Mouse (Mus musculus) embryonic facial prominence, embryonic 13.5 days (tissue): ENCODE data around the gene Dync1i1. TPM values are rescaled to one million over a fixed set of nuclear protein-coding genes. Genes with fewer than 3 reads are reported as not detected.

Experiments used
- ATAC-seq: fragments of 200-750 bp; cut with Nextera tagmentation; 2 replicates; pipeline ENCODE4 v1.8.0; 2017; ENCODE audit warnings: low read depth; ENCODE audit not compliant: insufficient number of reproducible peaks, insufficient read depth, low FRiP score, low TSS enrichment
- H3K27ac ChIP-seq: fragments of 300-500 bp; sonication (generic); 2 replicates; pipeline ENCODE4 v1.5.1; 2015; ENCODE audit warnings: moderate library complexity, mild to moderate bottlenecking, inconsistent platforms
- H3K27me3 ChIP-seq: fragments of 300-500 bp; sonication (generic); 2 replicates; pipeline ENCODE4 v1.6.1; 2015; ENCODE audit warnings: mild to moderate bottlenecking, inconsistent platforms
- H3K36me3 ChIP-seq: fragments of 300-500 bp; sonication (generic); 2 replicates; pipeline ENCODE4 v1.6.1; 2015; ENCODE audit warnings: mild to moderate bottlenecking, inconsistent platforms
- H3K4me1 ChIP-seq: fragments of 300-500 bp; sonication (generic); 2 replicates; pipeline ENCODE4 v1.6.1; 2015; ENCODE audit warnings: inconsistent platforms
- H3K4me2 ChIP-seq: fragments of 300-500 bp; sonication (generic); 2 replicates; pipeline ENCODE4 v1.6.1; 2015; ENCODE audit warnings: moderate library complexity, mild to moderate bottlenecking, inconsistent platforms
- H3K4me3 ChIP-seq: fragments of 300-500 bp; sonication (generic); 2 replicates; pipeline ENCODE4 v1.5.1; 2015; ENCODE audit warnings: mild to moderate bottlenecking, inconsistent platforms
- H3K9ac ChIP-seq: fragments of 300-500 bp; sonication (generic); 2 replicates; pipeline ENCODE4 v1.6.1; 2015; ENCODE audit warnings: mild to moderate bottlenecking, inconsistent platforms
- H3K9me3 ChIP-seq: fragments of 300-500 bp; sonication (generic); 2 replicates; pipeline ENCODE4 v1.6.1; 2016; ENCODE audit warnings: inconsistent platforms
- WGBS: fragments of 180-500 bp; shearing (Covaris S2); methylation state at CpG from one replicate; pipeline ENCODE4 v1.1.7; 2015; ENCODE audit warnings: mixed read lengths; 5-methylcytosine and 5-hydroxymethylcytosine counted together
- polyA plus RNA-seq: library from polyadenylated mRNA; unstranded; fragments of >200 nt; fragmentation: Nextera tagmentation; extraction: Ambion mirVana; gene quantifications from 2 replicates; pipeline ENCODE4 v1.2.1, GENCODE M21; 2015

The Dync1i1 gene
- polyA plus RNA-seq, 1 experiment from 2014 or later = 3.8 TPM

GRCm38 (mm10) chr6:5976241-5976640 is 250.8 kb downstream of the Dync1i1 start:
- H3K4me3 ChIP-seq = no peak overlapping the region
- H3K36me3 ChIP-seq = no peaks in the 10 kb centered on the region
- H3K27ac ChIP-seq = no peak overlapping the region
- H3K9ac ChIP-seq = no peak overlapping the region
- no peak for ATAC-seq
- 40% methylated on average over 4 of the region's 4 CpGs for WGBS
- H3K9me3 ChIP-seq = no peaks in the 10 kb centered on the region
- no peaks in the 10 kb centered on the region for H3K27me3 ChIP-seq
- H3K4me1 ChIP-seq = 0 out of 2 replicates have a peak, but pooled peaks cover 5% of the 10 kb centered on the region
- H3K4me2 ChIP-seq = no peak overlapping the region

DNA sequence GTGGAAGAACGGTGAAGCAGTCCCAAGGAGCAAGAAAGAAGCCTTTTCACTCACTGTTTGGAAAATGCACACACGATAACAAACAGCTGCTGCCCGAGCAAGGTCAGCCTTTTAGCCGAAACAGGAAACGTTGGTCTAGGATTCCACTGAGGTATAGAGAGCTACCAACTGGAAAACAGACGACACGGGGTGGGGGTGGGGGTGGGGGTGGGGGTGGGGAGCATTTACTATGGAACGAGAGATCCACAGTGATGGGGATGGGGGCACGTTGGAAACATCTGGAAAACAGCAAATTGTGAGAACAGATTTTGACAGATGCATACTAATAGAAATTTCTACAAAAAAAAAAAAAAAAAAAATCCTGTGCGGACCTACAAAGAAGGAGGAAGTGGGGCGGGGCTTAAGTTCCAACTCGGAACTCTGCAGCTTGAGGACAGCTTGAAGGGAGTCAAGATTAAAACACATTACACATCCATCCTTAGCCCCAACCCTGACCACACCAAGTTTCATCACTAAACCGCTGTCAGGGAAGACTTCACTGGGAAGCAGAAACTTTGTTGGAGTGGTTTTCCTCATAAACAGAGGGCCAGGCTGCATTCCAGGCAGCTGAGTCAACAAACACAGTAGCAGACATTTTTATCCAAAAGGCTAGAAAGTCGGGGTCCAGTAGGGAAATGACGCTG is 251.9 kb downstream of the Dync1i1 start:
- 0 out of 2 replicates have a peak, but pooled peaks cover 5% of the 10 kb centered on the region for H3K4me1 ChIP-seq
- WGBS = 31% methylated on average over 15 of the region's 15 CpGs
- no peak overlapping the region for H3K4me3 ChIP-seq
- H3K27me3 ChIP-seq = no peaks in the 10 kb centered on the region
- no peak overlapping the region for H3K27ac ChIP-seq
- peak overlapping the region; percentile 28; the same call in 1 of the 2 replicates for H3K4me2 ChIP-seq
- no peaks in the 10 kb centered on the region for H3K9me3 ChIP-seq
- no peak overlapping the region for H3K9ac ChIP-seq
- H3K36me3 ChIP-seq = no peaks in the 10 kb centered on the region
- ATAC-seq = peak; percentile 52; the same call in 1 of the 2 replicates

GRCm38 (mm10) chr6:5991243-5991642 is 265.8 kb downstream of the Dync1i1 start:
- Histone ChIP-seq H3K9me3 (no peaks in the 10 kb centered on the region), H3K4me1 (peaks cover 32% of the 10 kb centered on the region), H3K27me3 (peaks cover 16% of the 10 kb centered on the region), H3K4me2 (peak overlapping the region; percentile 34; the same call in 1 of the 2 replicates), H3K36me3 (no peaks in the 10 kb centered on the region), H3K27ac (peak overlapping the region; percentile 83), H3K4me3 (no peak overlapping the region), H3K9ac (0 out of 2 replicates have a peak overlapping the region, but pooled peaks have one; percentile 27)
- 59% methylated on average over 6 of the region's 6 CpGs for WGBS
- no peak for ATAC-seq

GRCm38 (mm10) chr6:5991817-5992755 is 266.6 kb downstream of the Dync1i1 start:
- Histone ChIP-seq H3K27ac (peak overlapping the region; percentile 83), H3K9ac (0 out of 2 replicates have a peak overlapping the region, but pooled peaks have one; percentile 27), H3K36me3 (no peaks in the 10 kb centered on the region), H3K27me3 (peaks cover 20% of the 10 kb centered on the region), H3K4me1 (peaks cover 32% of the 10 kb centered on the region), H3K9me3 (no peaks in the 10 kb centered on the region), H3K4me2 (peak overlapping the region; percentile 34), H3K4me3 (no peak overlapping the region)
- WGBS = 30% methylated on average over 25 of the region's 25 CpGs
- 0 out of 2 replicates have a peak, but pooled peaks have one; percentile 69 for ATAC-seq

DNA sequence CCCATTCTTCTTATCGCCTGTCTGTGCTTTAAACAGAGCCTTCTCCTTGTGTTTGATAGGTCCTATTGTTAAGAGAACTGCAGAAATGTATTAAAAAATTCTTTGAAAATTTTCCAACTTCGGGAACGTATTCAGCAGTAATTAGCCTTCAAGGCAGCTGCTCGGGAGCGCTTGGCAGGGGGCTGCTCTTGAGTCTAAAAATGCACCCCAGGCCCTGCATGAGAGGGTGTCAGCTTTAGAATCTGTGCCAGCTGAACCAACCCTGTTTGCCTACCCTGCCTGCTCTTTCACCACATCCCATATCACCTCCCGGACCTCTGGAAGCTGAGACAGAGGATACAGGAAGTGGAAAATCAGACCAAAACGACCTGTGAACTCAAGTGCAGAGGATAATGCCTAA is 267.6 kb downstream of the Dync1i1 start:
- Histone ChIP-seq H3K36me3 (no peaks in the 10 kb centered on the region), H3K9ac (no peak overlapping the region), H3K9me3 (no peaks in the 10 kb centered on the region), H3K27ac (peak overlapping the region; percentile 62; the same call in 1 of the 2 replicates), H3K4me3 (no peak overlapping the region), H3K4me1 (peaks cover 41% of the 10 kb centered on the region), H3K4me2 (peak overlapping the region; percentile 30; the same call in 1 of the 2 replicates), H3K27me3 (peaks cover 20% of the 10 kb centered on the region)
- WGBS = 24% methylated on average over 7 of the region's 7 CpGs
- no peak for ATAC-seq

DNA sequence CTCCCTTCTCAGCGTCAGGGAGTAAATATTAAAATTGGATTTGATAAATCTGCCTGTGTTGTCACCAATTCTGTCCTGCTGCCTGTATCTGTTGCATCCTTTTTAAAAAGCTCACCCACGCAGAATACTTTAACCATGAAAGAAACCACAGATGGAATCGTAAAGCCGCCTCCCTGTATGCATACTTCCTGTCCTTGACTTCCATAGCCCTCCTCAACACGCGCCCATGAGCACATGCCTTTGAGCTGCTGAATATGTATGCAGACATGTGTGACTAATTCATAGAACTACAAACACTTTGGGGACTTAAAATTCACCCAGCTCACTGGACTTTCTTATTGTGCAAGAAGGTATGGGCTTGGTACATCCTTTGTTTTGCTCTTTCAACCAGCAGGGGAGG is 272.1 kb downstream of the Dync1i1 start:
- Histone ChIP-seq H3K36me3 (no peaks in the 10 kb centered on the region), H3K9me3 (no peaks in the 10 kb centered on the region), H3K4me2 (no peak overlapping the region), H3K9ac (no peak overlapping the region), H3K4me1 (peaks cover 26% of the 10 kb centered on the region), H3K4me3 (no peak overlapping the region), H3K27me3 (peaks cover 24% of the 10 kb centered on the region), H3K27ac (no peak overlapping the region)
- 36% methylated on average over 6 of the region's 6 CpGs for WGBS
- no peak for ATAC-seq

GRCm38 (mm10) chr6:6002061-6002460 is 276.6 kb downstream of the Dync1i1 start:
- no peak overlapping the region for H3K27ac ChIP-seq
- no peak overlapping the region for H3K9ac ChIP-seq
- H3K4me3 ChIP-seq = no peak overlapping the region
- ATAC-seq = no peak
- peaks cover 18% of the 10 kb centered on the region for H3K4me1 ChIP-seq
- H3K4me2 ChIP-seq = no peak overlapping the region
- no peaks in the 10 kb centered on the region for H3K9me3 ChIP-seq
- WGBS = 88% methylated on average over 3 of the region's 3 CpGs
- H3K36me3 ChIP-seq = no peaks in the 10 kb centered on the region
- peaks cover 14% of the 10 kb centered on the region for H3K27me3 ChIP-seq

- no peak overlapping the region for H3K27ac ChIP-seq
- no peak for ATAC-seq
- peak overlapping the region; percentile 87 for H3K4me2 ChIP-seq
Observed at GRCm38 (mm10) chr6:6004756-6005485, 279.5 kb downstream of the Dync1i1 start.

GRCm38 (mm10) chr6:6005762-6006431 is 280.5 kb downstream of the Dync1i1 start:
- Histone ChIP-seq H3K9me3 (no peaks in the 10 kb centered on the region), H3K4me1 (peaks cover 9% of the 10 kb centered on the region), H3K4me2 (peak overlapping the region; percentile 87), H3K27me3 (peaks cover 27% of the 10 kb centered on the region), H3K36me3 (no peaks in the 10 kb centered on the region), H3K4me3 (peak overlapping the region; percentile 52), H3K9ac (peak overlapping the region; percentile 71), H3K27ac (0 out of 2 replicates have a peak overlapping the region, but pooled peaks have one; percentile 22)
- peak; percentile 91 for ATAC-seq
- WGBS = 2% methylated on average over 42 of the region's 42 CpGs

More at GRCm38 (mm10) chr6:6004756-6005485, 279.5 kb downstream of the Dync1i1 start:
- Histone ChIP-seq H3K9me3 (no peaks in the 10 kb centered on the region), H3K9ac (no peak overlapping the region), H3K36me3 (no peaks in the 10 kb centered on the region), H3K4me1 (peaks cover 9% of the 10 kb centered on the region), H3K27me3 (peaks cover 20% of the 10 kb centered on the region), H3K4me3 (no peak overlapping the region)
- 56% methylated on average over 12 of the region's 12 CpGs for WGBS

DNA sequence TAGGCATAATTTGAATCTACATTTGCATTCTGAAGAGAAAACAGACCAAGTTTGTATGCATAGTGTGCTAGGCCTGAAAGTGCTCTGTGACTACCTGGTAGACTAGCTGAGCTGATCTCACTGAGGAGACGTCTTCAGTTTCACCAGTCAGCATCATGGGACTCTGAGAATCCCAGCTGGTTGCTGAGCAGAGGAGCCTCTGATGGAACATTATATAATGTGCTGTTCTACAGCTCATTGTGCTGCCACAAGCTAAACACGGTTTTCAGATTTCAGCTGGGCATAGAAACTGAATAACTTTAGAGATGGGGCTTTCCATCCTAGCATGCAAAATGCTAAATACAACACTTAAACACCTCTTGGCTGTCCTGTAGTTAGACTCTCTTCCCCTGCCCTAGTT is 285.9 kb downstream of the Dync1i1 start:
- H3K4me2 ChIP-seq = no peak overlapping the region
- 71% methylated on average over 2 of the region's 2 CpGs for WGBS
- H3K27me3 ChIP-seq = peaks cover 40% of the 10 kb centered on the region
- H3K9ac ChIP-seq = no peak overlapping the region
- no peak for ATAC-seq
- H3K9me3 ChIP-seq = no peaks in the 10 kb centered on the region
- no peak overlapping the region for H3K4me3 ChIP-seq
- H3K36me3 ChIP-seq = no peaks in the 10 kb centered on the region
- no peaks in the 10 kb centered on the region for H3K4me1 ChIP-seq
- H3K27ac ChIP-seq = no peak overlapping the region
